Mouse (Mus musculus) forebrain, embryonic 16.5 days (tissue): ENCODE measurements around the gene Folr2. TPM values are rescaled to one million over a fixed set of nuclear protein-coding genes. Genes with fewer than 3 reads are reported as not detected.

ENCODE experiments used
- ATAC-seq: fragments of 200-750 bp; cut with Nextera tagmentation; 2 replicates; pipeline ENCODE4 v1.8.0; 2017; ENCODE audit warnings: mild to moderate bottlenecking, moderate library complexity
- H3K27ac ChIP-seq: fragments of 300-500 bp; sonication (generic); 2 replicates; pipeline ENCODE4 v1.5.1; 2014; ENCODE audit warnings: low read length, control low read depth
- H3K27me3 ChIP-seq: fragments of 300-500 bp; sonication (generic); replicated peaks from 2 replicates; pipeline ENCODE4 v1.6.1; 2014; ENCODE audit warnings: low read length; ENCODE audit not compliant: control insufficient read depth, insufficient read depth
- H3K36me3 ChIP-seq: fragments of 300-500 bp; sonication (generic); 2 replicates; pipeline ENCODE4 v1.6.1; 2014; ENCODE audit not compliant: control insufficient read depth, insufficient read depth
- H3K4me1 ChIP-seq: fragments of 300-500 bp; sonication (generic); replicated peaks from 2 replicates; pipeline ENCODE4 v1.6.1; 2014; ENCODE audit warnings: low read length; ENCODE audit not compliant: control insufficient read depth, insufficient read depth
- H3K4me2 ChIP-seq: fragments of 300-500 bp; sonication (generic); 2 replicates; pipeline ENCODE4 v1.6.1; 2014; ENCODE audit warnings: mild to moderate bottlenecking, low read length, control low read depth
- H3K4me3 ChIP-seq: fragments of 300-500 bp; sonication (generic); replicated peaks from 2 replicates; pipeline ENCODE4 v1.5.1; 2014; ENCODE audit warnings: mild to moderate bottlenecking, low read length, control low read depth
- H3K9ac ChIP-seq: fragments of 300-500 bp; sonication (generic); replicated peaks from 2 replicates; pipeline ENCODE4 v1.6.1; 2014; ENCODE audit warnings: low read depth, low read length, control low read depth
- H3K9me3 ChIP-seq: fragments of 300-500 bp; sonication (generic); 2 replicates; pipeline ENCODE4 v1.6.1; 2016; ENCODE audit warnings: low read length; ENCODE audit not compliant: control insufficient read depth
- WGBS: fragments of 180-500 bp; shearing (Covaris S2); extraction: QIAGEN DNeasy Blood & Tissue Kit; methylation state at CpG from one replicate; pipeline ENCODE4 v1.1.7; 2014; 5-methylcytosine and 5-hydroxymethylcytosine counted together
- polyA plus RNA-seq: library from polyadenylated mRNA; unstranded; fragments of >200 nt; fragmentation: Nextera tagmentation; extraction: Ambion mirVana; gene quantifications from 2 replicates; pipeline ENCODE4 v1.2.1, GENCODE M21; 2015

The Folr2 gene
- polyA plus RNA-seq, 1 experiment from 2014 or later, result 0.94 TPM

GRCm38 (mm10) chr7:101869163-101869500 lies 12.1 kb upstream of the Folr2 start:
- Histone ChIP-seq H3K27me3 (no peaks in the 10 kb centered on the region), H3K4me1 (no peaks in the 10 kb centered on the region), H3K4me2 (no peak overlapping the region), H3K9me3 (no peaks in the 10 kb centered on the region), H3K9ac (no peak overlapping the region), H3K36me3 (no peaks in the 10 kb centered on the region), H3K4me3 (no peak overlapping the region), H3K27ac (no peak overlapping the region)
- 41% methylated on average over 7 of the region's 7 CpGs for WGBS
- ATAC-seq, result no peak

DNA sequence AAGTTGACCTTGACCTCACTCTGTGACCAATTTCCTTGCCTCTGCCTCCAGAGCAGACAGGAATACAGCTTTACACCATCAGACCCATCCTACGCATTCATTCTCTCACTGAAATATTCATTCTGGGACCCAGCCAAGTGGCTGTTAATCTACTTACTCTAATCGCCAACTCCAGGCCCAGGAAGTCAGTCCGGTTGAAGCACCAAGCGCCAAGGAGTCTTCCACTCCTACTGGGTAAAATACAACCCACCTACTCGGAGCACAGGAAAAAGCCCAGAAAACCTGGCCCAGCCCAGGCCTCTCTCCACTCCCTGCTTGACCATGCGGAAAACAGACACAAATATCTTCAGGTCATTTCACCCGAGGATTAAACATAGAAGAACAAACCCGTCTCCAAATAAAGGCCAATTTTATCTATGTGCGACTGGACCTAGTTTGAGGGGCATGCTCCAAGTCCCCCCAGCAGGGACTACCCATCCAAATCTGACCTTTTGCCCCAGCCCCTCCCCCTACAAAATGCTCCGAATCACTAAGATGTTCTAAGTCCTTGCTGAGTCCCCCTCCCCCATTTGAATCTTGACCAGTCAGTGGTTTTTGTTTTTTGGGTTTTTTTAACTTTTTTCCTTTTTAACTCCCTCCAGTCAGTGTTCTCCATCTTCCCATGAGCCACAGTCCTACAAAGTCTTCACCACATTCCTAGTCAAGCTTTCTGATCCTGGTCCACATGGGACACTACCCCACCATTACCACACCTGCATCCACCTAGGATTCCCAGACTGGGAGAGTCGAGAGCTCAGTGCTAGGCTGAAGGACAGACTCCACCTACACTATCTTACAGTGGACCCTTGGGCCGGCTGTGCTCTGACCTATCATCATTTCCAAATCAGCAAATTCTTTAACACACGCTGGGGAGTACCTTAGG lies 11.5 kb upstream of the Folr2 start:
- H3K27ac ChIP-seq, result no peak overlapping the region
- H3K9me3 ChIP-seq, result no peaks in the 10 kb centered on the region
- no peak overlapping the region for H3K9ac ChIP-seq
- no peak overlapping the region for H3K4me3 ChIP-seq
- no peaks in the 10 kb centered on the region for H3K36me3 ChIP-seq
- no peak overlapping the region for H3K4me2 ChIP-seq
- H3K27me3 ChIP-seq, result no peaks in the 10 kb centered on the region
- no peak for ATAC-seq
- no peaks in the 10 kb centered on the region for H3K4me1 ChIP-seq
- WGBS, result 48% methylated on average over 13 of the region's 13 CpGs

DNA sequence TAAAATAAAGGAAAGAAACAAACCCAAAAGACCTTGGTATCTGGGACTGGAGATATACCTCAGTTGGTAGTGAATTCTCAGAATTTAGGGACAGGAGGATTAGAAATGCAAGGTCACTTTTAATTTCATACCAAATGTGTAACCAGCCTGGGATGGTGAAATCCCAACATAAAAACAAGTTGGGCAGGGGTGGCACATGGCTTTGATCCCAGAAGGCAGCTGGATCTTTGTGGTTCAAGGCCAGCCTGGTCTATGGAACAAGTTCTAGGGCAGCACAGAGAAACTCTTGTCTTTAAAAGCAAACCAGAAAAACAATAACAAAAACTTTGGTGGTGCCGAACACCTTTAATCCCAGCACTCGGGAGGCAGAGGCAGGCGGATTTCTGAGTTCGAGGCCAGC lies 10.5 kb upstream of the Folr2 start:
- H3K4me2 ChIP-seq, result no peak overlapping the region
- no peaks in the 10 kb centered on the region for H3K36me3 ChIP-seq
- ATAC-seq, result no peak
- no peak overlapping the region for H3K9ac ChIP-seq
- H3K27me3 ChIP-seq, result no peaks in the 10 kb centered on the region
- no peaks in the 10 kb centered on the region for H3K4me1 ChIP-seq
- H3K4me3 ChIP-seq, result no peak overlapping the region
- no peak overlapping the region for H3K27ac ChIP-seq
- 97% methylated on average over 4 of the region's 4 CpGs for WGBS
- H3K9me3 ChIP-seq, result no peaks in the 10 kb centered on the region

GRCm38 (mm10) chr7:101866491-101867265 lies 9.7 kb upstream of the Folr2 start:
- ATAC-seq, result no peak
- Histone ChIP-seq H3K27me3 (no peaks in the 10 kb centered on the region), H3K4me3 (no peak overlapping the region), H3K9me3 (no peaks in the 10 kb centered on the region), H3K4me1 (no peaks in the 10 kb centered on the region), H3K4me2 (no peak overlapping the region), H3K9ac (no peak overlapping the region), H3K27ac (no peak overlapping the region), H3K36me3 (no peaks in the 10 kb centered on the region)
- WGBS, result 76% methylated on average over 11 of the region's 11 CpGs

DNA sequence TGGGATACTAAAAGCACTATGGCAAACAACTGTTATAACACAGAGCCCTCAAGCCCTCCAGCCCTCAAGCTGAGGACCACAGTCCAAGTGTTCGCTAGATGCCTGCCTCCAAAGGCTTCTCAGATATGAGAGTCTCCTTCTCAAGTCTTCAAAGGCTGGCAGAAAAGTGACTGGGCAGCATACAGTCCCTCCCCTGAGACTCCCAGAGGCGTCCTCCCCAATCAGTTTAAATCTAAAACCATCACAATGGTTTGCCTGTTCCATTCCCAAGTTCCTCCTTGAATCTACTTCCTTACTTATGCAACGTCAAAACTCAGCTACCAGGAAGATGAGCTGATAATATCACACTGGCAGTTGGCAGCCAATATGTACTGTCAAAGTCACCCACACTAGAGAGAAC lies 6.4 kb upstream of the Folr2 start, which contains the start of gene Anapc15:
TSS of gene Anapc15 (plus strand) at position 301 of the 400 bp plus-strand sequence.
- Histone ChIP-seq H3K27me3 (no peaks in the 10 kb centered on the region), H3K36me3 (no peaks in the 10 kb centered on the region), H3K9ac (no peak within 1 kb of the TSS), H3K9me3 (no peaks in the 10 kb centered on the region), H3K4me1 (no peaks in the 10 kb centered on the region), H3K4me3 (no peak within 1 kb of the TSS), H3K27ac (no peak within 1 kb of the TSS), H3K4me2 (no peak within 1 kb of the TSS)
- no peak for ATAC-seq
- whole genome bisulfite sequencing, result 85% methylated on average over 3 of the region's 3 CpGs

DNA sequence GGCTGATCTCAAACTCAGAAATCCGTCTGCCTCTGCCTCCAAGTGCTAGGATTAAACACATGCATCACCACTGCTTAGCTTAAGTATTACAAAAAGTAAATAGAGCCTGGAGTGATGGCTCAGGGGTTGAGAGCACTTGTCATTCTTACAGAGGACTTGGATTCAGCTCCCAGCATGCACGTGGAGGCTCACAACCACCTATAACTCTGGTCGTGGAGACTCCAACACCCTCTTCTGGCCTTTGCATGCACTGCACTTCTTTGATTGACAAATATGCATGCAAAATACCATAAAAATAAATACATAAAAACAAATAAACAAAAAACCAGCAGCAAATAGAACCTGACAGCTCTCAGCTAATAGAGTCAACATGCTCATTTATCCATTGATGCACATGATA lies 5.3 kb upstream of the Folr2 start:
- H3K27ac ChIP-seq, result no peak overlapping the region
- H3K36me3 ChIP-seq, result no peaks in the 10 kb centered on the region
- H3K9me3 ChIP-seq, result no peaks in the 10 kb centered on the region
- WGBS, result 61% methylated on average over 3 of the region's 3 CpGs
- no peak for ATAC-seq
- H3K4me3 ChIP-seq, result no peak overlapping the region
- no peak overlapping the region for H3K9ac ChIP-seq
- H3K4me1 ChIP-seq, result no peaks in the 10 kb centered on the region
- no peaks in the 10 kb centered on the region for H3K27me3 ChIP-seq
- H3K4me2 ChIP-seq, result no peak overlapping the region

DNA sequence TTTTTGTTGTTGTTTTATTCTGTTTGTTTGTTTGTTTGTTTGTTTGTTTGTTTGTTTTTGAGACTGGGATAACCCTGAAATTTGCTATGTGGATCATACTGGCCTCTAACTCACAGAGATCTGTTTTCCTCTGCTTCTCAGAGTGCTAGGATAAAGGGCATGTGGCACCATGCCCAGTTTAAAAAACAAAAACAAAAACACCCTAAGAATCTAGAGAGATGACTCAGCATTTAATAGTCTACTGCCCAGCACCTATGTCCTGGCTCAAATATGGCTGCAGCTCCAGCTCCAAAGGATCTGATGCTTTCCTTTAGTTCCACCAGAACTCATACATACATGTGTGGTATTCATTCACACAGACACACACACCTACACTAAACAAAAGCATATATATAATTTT lies 4.0 kb upstream of the Folr2 start:
- H3K27me3 ChIP-seq, result no peaks in the 10 kb centered on the region
- H3K27ac ChIP-seq, result no peak overlapping the region
- no peaks in the 10 kb centered on the region for H3K9me3 ChIP-seq
- no peak overlapping the region for H3K4me3 ChIP-seq
- no peak overlapping the region for H3K9ac ChIP-seq
- H3K4me1 ChIP-seq, result no peaks in the 10 kb centered on the region
- H3K4me2 ChIP-seq, result no peak overlapping the region
- no peak for ATAC-seq
- H3K36me3 ChIP-seq, result no peaks in the 10 kb centered on the region

DNA sequence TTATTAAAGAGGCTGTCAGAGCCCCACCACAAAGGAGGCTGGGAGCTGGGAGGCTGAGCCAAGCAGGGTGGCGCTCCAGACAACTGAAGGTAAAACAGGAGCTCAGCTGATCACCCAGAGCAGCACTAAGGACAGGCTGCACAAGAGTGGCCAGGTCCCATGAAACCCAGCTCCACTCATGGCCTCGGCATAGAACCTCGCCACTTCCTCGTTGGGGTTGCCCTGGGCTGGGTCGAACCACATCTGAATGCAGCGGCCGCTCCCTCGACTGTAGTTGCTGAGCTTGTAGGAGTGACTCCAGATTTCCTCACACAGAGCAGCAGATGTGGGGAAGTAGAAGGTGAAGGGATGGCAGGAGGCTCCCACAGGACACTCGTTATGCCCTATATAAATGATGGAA lies 1.4 kb upstream of the Folr2 start:
- H3K27ac ChIP-seq, result no peak overlapping the region
- no peak for ATAC-seq
- H3K9me3 ChIP-seq, result no peaks in the 10 kb centered on the region
- H3K9ac ChIP-seq, result no peak overlapping the region
- no peak overlapping the region for H3K4me3 ChIP-seq
- no peaks in the 10 kb centered on the region for H3K4me1 ChIP-seq
- H3K4me2 ChIP-seq, result no peak overlapping the region
- no peaks in the 10 kb centered on the region for H3K27me3 ChIP-seq
- no peaks in the 10 kb centered on the region for H3K36me3 ChIP-seq
- WGBS, result 77% methylated on average over 9 of the region's 9 CpGs

GRCm38 (mm10) chr7:101853816-101854215 lies 3.2 kb downstream of the Folr2 start:
- WGBS, result 94% methylated on average over 2 of the region's 2 CpGs
- no peak for ATAC-seq

More at GRCm38 (mm10) chr7:101853816-101854215, 3.2 kb downstream of the Folr2 start:
- no peak overlapping the region for H3K4me2 ChIP-seq
- H3K9me3 ChIP-seq, result no peaks in the 10 kb centered on the region
- H3K36me3 ChIP-seq, result no peaks in the 10 kb centered on the region
- H3K27me3 ChIP-seq, result no peaks in the 10 kb centered on the region
- H3K27ac ChIP-seq, result no peak overlapping the region
- H3K4me3 ChIP-seq, result no peak overlapping the region
- no peaks in the 10 kb centered on the region for H3K4me1 ChIP-seq
- no peak overlapping the region for H3K9ac ChIP-seq
